Mouse (Mus musculus) ovary, postnatal 14 days (tissue): ENCODE measurements around the gene Mga.

Source experiments
- DNase-seq: peaks from one replicate; pipeline ENCODE4 v3.0.0; 2022; ENCODE audit warnings: low spot score

The Mga gene

GRCm38 (mm10) chr2:119987441-119987840 is 90.4 kb downstream of the Mga start:
- no peak for DNase-seq

- DNase-seq, result no peak
Observed at GRCm38 (mm10) chr2:119988952-119989351, 91.9 kb downstream of the Mga start.

- no peak for DNase-seq
Observed at GRCm38 (mm10) chr2:119990881-119991280, 93.9 kb downstream of the Mga start.

GRCm38 (mm10) chr2:119992349-119992748 is 95.3 kb downstream of the Mga start:
- no peak for DNase-seq

GRCm38 (mm10) chr2:119993515-119993914 is 96.5 kb downstream of the Mga start:
- DNase-seq, result no peak

GRCm38 (mm10) chr2:119994839-119995238 is 97.8 kb downstream of the Mga start:
- DNase-seq, result no peak

- DNase-seq, result no peak
Observed at GRCm38 (mm10) chr2:119995391-119996281, 98.6 kb downstream of the Mga start.

- no peak for DNase-seq
Observed at GRCm38 (mm10) chr2:119997354-119997753, 100.3 kb downstream of the Mga start.

GRCm38 (mm10) chr2:119999731-120000130 is 102.7 kb downstream of the Mga start:
- DNase-seq, result no peak

GRCm38 (mm10) chr2:120000882-120001584 is 104.0 kb downstream of the Mga start:
- DNase-seq, result no peak

- no peak for DNase-seq
Observed at GRCm38 (mm10) chr2:120001956-120002355, 104.9 kb downstream of the Mga start.

- DNase-seq, result no peak
Observed at GRCm38 (mm10) chr2:120003970-120004369, 106.9 kb downstream of the Mga start.

GRCm38 (mm10) chr2:120006696-120007095 is 109.7 kb downstream of the Mga start:
- no peak for DNase-seq

- no peak for DNase-seq
Observed at GRCm38 (mm10) chr2:120007680-120008210, 110.7 kb downstream of the Mga start.

GRCm38 (mm10) chr2:120008672-120009071 is 111.6 kb downstream of the Mga start:
- no peak for DNase-seq

- DNase-seq, result peak; percentile 54
Observed at GRCm38 (mm10) chr2:120011462-120012200, 114.6 kb downstream of the Mga start.

GRCm38 (mm10) chr2:120012924-120013323 is 115.9 kb downstream of the Mga start:
- no peak for DNase-seq

GRCm38 (mm10) chr2:120013831-120014486 is 116.9 kb downstream of the Mga start:
- DNase-seq, result no peak

- DNase-seq, result no peak
Observed at GRCm38 (mm10) chr2:120015882-120016281, 118.9 kb downstream of the Mga start.

- no peak for DNase-seq
Observed at GRCm38 (mm10) chr2:120017599-120017998, 120.6 kb downstream of the Mga start.
